Mouse (Mus musculus): ENCODE data around the gene Slc25a25.

Slc25a25 gene

GRCm38 (mm10) chr2:32458300-32458699, 7.1 kb upstream of the Slc25a25 start:
- DNase-seq = peak; percentile 84

GRCm38 (mm10) chr2:32455101-32455500, 3.9 kb upstream of the Slc25a25 start:
- peak; percentile 78 for DNase-seq

GRCm38 (mm10) chr2:32454633-32455032, 3.4 kb upstream of the Slc25a25 start:
- DNase-seq = no peak

GRCm38 (mm10) chr2:32453641-32454303, 2.5 kb upstream of the Slc25a25 start:
- no peak for DNase-seq

GRCm38 (mm10) chr2:32452441-32452971, 1.3 kb upstream of the Slc25a25 start:
- no peak for DNase-seq

- peak; percentile 99 for DNase-seq
Measured at GRCm38 (mm10) chr2:32451870-32452372, 676 bp upstream of the Slc25a25 start.

- DNase-seq = peak; percentile 42
Measured at GRCm38 (mm10) chr2:32449761-32450754, 1.2 kb downstream of the Slc25a25 start, which contains the start of gene Naif1. Gene Naif1, plus strand, starts transcription at chr2:32450457.

- no peak for DNase-seq
Measured at GRCm38 (mm10) chr2:32448480-32448879, 2.8 kb downstream of the Slc25a25 start.

GRCm38 (mm10) chr2:32447264-32447936, 3.8 kb downstream of the Slc25a25 start:
- DNase-seq = peak; percentile 77

GRCm38 (mm10) chr2:32445535-32445934, 5.7 kb downstream of the Slc25a25 start:
- DNase-seq = no peak

- DNase-seq = no peak
Measured at GRCm38 (mm10) chr2:32441550-32441949, 9.7 kb downstream of the Slc25a25 start.

- DNase-seq = no peak
Measured at GRCm38 (mm10) chr2:32440632-32441031, 10.6 kb downstream of the Slc25a25 start.

GRCm38 (mm10) chr2:32440164-32440563, 11.1 kb downstream of the Slc25a25 start:
- peak; percentile 50 for DNase-seq

GRCm38 (mm10) chr2:32439177-32439576, 12.1 kb downstream of the Slc25a25 start:
- no peak for DNase-seq

- no peak for DNase-seq
Measured at GRCm38 (mm10) chr2:32438733-32439132, 12.5 kb downstream of the Slc25a25 start.

- no peak for DNase-seq
Measured at GRCm38 (mm10) chr2:32437612-32438166, 13.6 kb downstream of the Slc25a25 start.

- peak; percentile 84 for DNase-seq
Measured at GRCm38 (mm10) chr2:32436686-32437372, 14.4 kb downstream of the Slc25a25 start.

- peak; percentile 75 for DNase-seq
Measured at GRCm38 (mm10) chr2:32430701-32431676, 20.3 kb downstream of the Slc25a25 start.

- no peak for DNase-seq
Measured at GRCm38 (mm10) chr2:32429215-32429891, 21.9 kb downstream of the Slc25a25 start.

- DNase-seq = peak; percentile 88
Measured at GRCm38 (mm10) chr2:32428262-32428722, 23.0 kb downstream of the Slc25a25 start.
